Comparison of ENCODE assay signal across 16 mouse cellular contexts in the genomic region with DNA sequence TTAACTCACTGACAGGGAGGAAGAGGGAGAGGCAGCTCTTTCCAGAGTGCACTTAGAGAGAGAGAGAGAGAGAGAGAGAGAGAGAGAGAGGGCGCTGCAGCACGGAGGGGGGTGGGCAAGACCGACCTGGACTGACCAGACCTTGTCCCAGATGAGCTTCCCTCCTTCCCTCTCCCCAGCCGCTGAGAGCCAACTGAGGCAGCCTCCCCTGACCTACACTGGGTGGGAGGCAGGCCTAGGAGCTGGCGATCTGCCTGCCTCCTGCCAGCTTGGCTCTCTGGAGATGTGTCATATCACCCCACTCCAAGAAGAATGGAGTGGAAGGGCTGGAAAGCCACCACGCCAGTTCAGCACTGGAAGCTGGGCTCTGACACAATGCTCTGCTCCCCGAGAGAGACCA. TPM values are rescaled to one million over a fixed set of nuclear protein-coding genes. Genes with fewer than 3 reads are reported as not detected.
DNase-seq lines count a peak whose midpoint lies in the region; ATAC-seq and TF ChIP-seq lines count a peak whose summit lies in the region.
"Had no signal": no experiment of that assay in that cellular context is flagged by ENCODE, and none has a peak within 500 bp of the region (broad histone marks: within the 10 kb centered on the region; RNA-seq: fewer than 3 reads in every experiment).

No protein-coding gene starts in this region.

- TF ChIP-seq EP300 in lung, postnatal 0 days (IDR thresholded peaks at IDR 0.05), result no peak

- no peak for ATAC-seq in heart, embryonic 13.5 days (ENCODE audit: extremely low read depth, insufficient number of reproducible peaks, low FRiP score, low TSS enrichment)
- ATAC-seq in lung, postnatal 0 days, result peak; percentile 21; the same call in 1 of the 2 replicates
- ATAC-seq in embryonic facial prominence, embryonic 11.5 days (replicated peaks; ENCODE audit: insufficient number of reproducible peaks, low FRiP score, low TSS enrichment, low read depth), result no peak
- no peak for ATAC-seq in stomach, embryonic 15.5 days (ENCODE audit: insufficient read depth, low FRiP score, low read depth)
- no peak for ATAC-seq in erythroid progenitor cell, adult 5-6 weeks (replicated peaks; ENCODE audit: low FRiP score, poor library complexity, severe bottlenecking)
- ATAC-seq: midbrain, embryonic 16.5 days; Patski had no signal

- no peaks in the 10 kb centered on the region for H3K36me3 ChIP-seq in heart, embryonic 13.5 days
- H3K36me3 ChIP-seq in lung, postnatal 0 days (ENCODE audit: insufficient read depth, low read length), result no peaks in the 10 kb centered on the region
- H3K36me3 ChIP-seq in embryonic facial prominence, embryonic 11.5 days (replicated peaks; ENCODE audit: control insufficient read depth, insufficient read depth, low read depth, low read length), result no peaks in the 10 kb centered on the region
- no peaks in the 10 kb centered on the region for H3K36me3 ChIP-seq in stomach, embryonic 15.5 days
- H3K36me3 ChIP-seq: heart, embryonic 15.5 days had no signal

- H3K9me3 ChIP-seq in heart, embryonic 13.5 days, result no peaks in the 10 kb centered on the region
- H3K9me3 ChIP-seq in lung, postnatal 0 days (ENCODE audit: low read length), result no peaks in the 10 kb centered on the region
- H3K9me3 ChIP-seq in embryonic facial prominence, embryonic 11.5 days (replicated peaks; ENCODE audit: control insufficient read depth, low read length), result no peaks in the 10 kb centered on the region
- H3K9me3 ChIP-seq in stomach, embryonic 15.5 days, result no peaks in the 10 kb centered on the region
- H3K9me3 ChIP-seq: heart, embryonic 15.5 days had no signal

- WGBS in heart, embryonic 13.5 days, result 29% methylated on average over 7 of the region's 7 CpGs
- 48% methylated on average over 6 of the region's 7 CpGs for WGBS in lung, postnatal 0 days
- WGBS in embryonic facial prominence, embryonic 11.5 days, result 56% methylated on average over 6 of the region's 7 CpGs
- 44% methylated on average over 7 of the region's 7 CpGs for WGBS in stomach, embryonic 15.5 days

- no peak for DNase-seq in heart, postnatal 25 days (ENCODE audit: low spot score)
- DNase-seq in lung, postnatal 0 days (ENCODE audit: low spot score), result peak; percentile 27
- DNase-seq in lung, postnatal 25 days (ENCODE audit: low spot score), result no peak
- no peak for DNase-seq in embryonic facial prominence, embryonic 11.5 days (ENCODE audit: low spot score)
- no peak for DNase-seq in gastrocnemius, postnatal 14 days
- DNase-seq: adrenal gland, postnatal 25 days; kidney, postnatal 36 days; lung, postnatal 4 days; right cerebral cortex, postnatal 14 days; thymus, postnatal 4 days had no signal

- peak overlapping the region; percentile 28; the same call in 1 of the 2 replicates for H3K9ac ChIP-seq in heart, embryonic 13.5 days
- no peak overlapping the region for H3K9ac ChIP-seq in lung, postnatal 0 days (replicated peaks; ENCODE audit: low read depth)
- H3K9ac ChIP-seq in embryonic facial prominence, embryonic 11.5 days (replicated peaks; ENCODE audit: low read length), result peak overlapping the region; percentile 25; the same call in 1 of the 2 replicates
- H3K9ac ChIP-seq in stomach, embryonic 15.5 days, result no peak overlapping the region
- H3K9ac ChIP-seq: heart, embryonic 15.5 days had no signal

- intact Hi-C loops in heart, postnatal 25 days (cut with DNase I), result no loop called here
- intact Hi-C loops in gastrocnemius, postnatal 14 days (cut with DNase I; ENCODE audit: low total_unique reads), result no loop called here

- H3K4me2 ChIP-seq in heart, embryonic 13.5 days, result 0 out of 2 replicates have a peak overlapping the region, but pooled peaks have one; percentile 18
- H3K4me2 ChIP-seq in lung, postnatal 0 days (replicated peaks; ENCODE audit: low read depth, low read length), result no peak overlapping the region
- no peak overlapping the region for H3K4me2 ChIP-seq in embryonic facial prominence, embryonic 11.5 days (ENCODE audit: low read depth, low read length)
- no peak overlapping the region for H3K4me2 ChIP-seq in stomach, embryonic 15.5 days
- H3K4me2 ChIP-seq: heart, embryonic 15.5 days had no signal

- no peak overlapping the region for H3K4me3 ChIP-seq in heart, embryonic 13.5 days
- no peak overlapping the region for H3K4me3 ChIP-seq in lung, postnatal 0 days (ENCODE audit: low read depth, low read length)
- H3K4me3 ChIP-seq in embryonic facial prominence, embryonic 11.5 days (ENCODE audit: low read depth, low read length), result no peak overlapping the region
- H3K4me3 ChIP-seq in stomach, embryonic 15.5 days (replicated peaks), result no peak overlapping the region
- H3K4me3 ChIP-seq: heart, embryonic 15.5 days had no signal

- H3K27ac ChIP-seq in heart, embryonic 13.5 days (replicated peaks), result 0 out of 2 replicates have a peak overlapping the region, but pooled peaks have one; percentile 28
- H3K27ac ChIP-seq in lung, postnatal 0 days (ENCODE audit: low read length), result no peak overlapping the region
- no peak overlapping the region; the same call in 1 of the 2 replicates for H3K27ac ChIP-seq in embryonic facial prominence, embryonic 11.5 days (replicated peaks; ENCODE audit: low read depth, low read length)
- H3K27ac ChIP-seq in stomach, embryonic 15.5 days, result peak overlapping the region; percentile 48
- H3K27ac ChIP-seq: heart, embryonic 15.5 days had no signal

- peaks cover 16% of the 10 kb centered on the region for H3K4me1 ChIP-seq in heart, embryonic 13.5 days
- no peaks in the 10 kb centered on the region for H3K4me1 ChIP-seq in lung, postnatal 0 days (ENCODE audit: insufficient read depth, low read depth, low read length)
- H3K4me1 ChIP-seq in embryonic facial prominence, embryonic 11.5 days (ENCODE audit: control insufficient read depth, insufficient read depth, low read length), result no peaks in the 10 kb centered on the region; the same call in 1 of the 2 replicates
- no peaks in the 10 kb centered on the region for H3K4me1 ChIP-seq in stomach, embryonic 15.5 days

- H3K27me3 ChIP-seq in heart, embryonic 13.5 days (replicated peaks), result no peaks in the 10 kb centered on the region
- no peaks in the 10 kb centered on the region for H3K27me3 ChIP-seq in lung, postnatal 0 days (replicated peaks; ENCODE audit: insufficient read depth, low read length)
- no peaks in the 10 kb centered on the region for H3K27me3 ChIP-seq in embryonic facial prominence, embryonic 11.5 days (ENCODE audit: control insufficient read depth, insufficient read depth, low read length)
- no peaks in the 10 kb centered on the region for H3K27me3 ChIP-seq in stomach, embryonic 15.5 days (replicated peaks)
- H3K27me3 ChIP-seq: heart, embryonic 15.5 days; Patski had no signal

- no peak for TF ChIP-seq CTCF in lung, postnatal 0 days (IDR thresholded peaks at IDR 0.05)

RNA-seq across cellular contexts. Expression of gene Tiam1, which starts 6.6 kb away (rescaled TPM):
- polyA plus RNA-seq in heart, embryonic 13.5 days (2015; fragmentation: Nextera tagmentation; extraction: Ambion mirVana), result 8.8 and 10.7 TPM in 2 replicates
- total RNA-seq in heart, postnatal 25 days (2021), result 1 to 10 TPM; 6.7 to 7.8 TPM
- polyA plus RNA-seq in lung, postnatal 0 days (2015; fragmentation: Nextera tagmentation; extraction: Ambion mirVana), result 3.7 and 9.3 TPM in 2 replicates
- 31.2 and 33.8 TPM in 2 replicates for polyA plus RNA-seq in embryonic facial prominence, embryonic 11.5 days (2014; fragmentation: Nextera tagmentation; extraction: Ambion mirVana)
- 19.1 and 19.5 TPM in 2 replicates for polyA plus RNA-seq in stomach, embryonic 15.5 days (2015; fragmentation: Nextera tagmentation; extraction: Ambion mirVana)
- 7.5 and 10.1 TPM in 2 replicates for total RNA-seq in erythroid progenitor cell, adult 5-6 weeks (2015; ENCODE audit: low replicate concordance)
- 9.6 and 28.4 TPM in 2 replicates for total RNA-seq in erythroid progenitor cell, adult 5-6 weeks (2017; ENCODE audit: low replicate concordance)
- total RNA-seq in gastrocnemius, postnatal 14 days (2021), result 1 to 10 TPM; 4.7 to 7.1 TPM

Comparison
In these comparisons a context has a peak if more than half of its experiments do, and no peak if none do; other contexts are left out.
1. H3K27ac ChIP-seq: peak in heart, embryonic 13.5 days (single experiment) and stomach, embryonic 15.5 days (single experiment); none in lung, postnatal 0 days (single experiment) and embryonic facial prominence, embryonic 11.5 days (single experiment).
2. H3K9ac ChIP-seq: peak in heart, embryonic 13.5 days (single experiment) and embryonic facial prominence, embryonic 11.5 days (single experiment); none in lung, postnatal 0 days (single experiment) and stomach, embryonic 15.5 days (single experiment).